Comparison of ENCODE assay signal across 8 mouse cellular contexts in genomic region chr6:112133522-112133921, GRCm38 (mm10).
DNase-seq lines count a peak whose midpoint lies in the region; ATAC-seq and TF ChIP-seq lines count a peak whose summit lies in the region.

No protein-coding gene starts in this region.

- no peak overlapping the region for H3K4me3 ChIP-seq in forebrain, embryonic 14.5 days (ENCODE audit: low read depth, low read length)
- H3K4me3 ChIP-seq in forebrain, embryonic 13.5 days, result no peak overlapping the region
- no peak overlapping the region for H3K4me3 ChIP-seq in midbrain, embryonic 10.5 days
- H3K4me3 ChIP-seq in midbrain, embryonic 11.5 days (ENCODE audit: low read depth, low read length), result no peak overlapping the region
- no peak overlapping the region for H3K4me3 ChIP-seq in limb, embryonic 14.5 days (replicated peaks; ENCODE audit: low read length)

- H3K4me2 ChIP-seq in forebrain, embryonic 14.5 days (ENCODE audit: low read length), result no peak overlapping the region
- no peak overlapping the region for H3K4me2 ChIP-seq in forebrain, embryonic 13.5 days
- no peak overlapping the region for H3K4me2 ChIP-seq in midbrain, embryonic 11.5 days
- H3K4me2 ChIP-seq in limb, embryonic 14.5 days (replicated peaks; ENCODE audit: low read depth, low read length, severe bottlenecking), result no peak overlapping the region

- H3K9me3 ChIP-seq in forebrain, embryonic 14.5 days (replicated peaks; ENCODE audit: control insufficient read depth, low read length), result no peaks in the 10 kb centered on the region
- no peaks in the 10 kb centered on the region for H3K9me3 ChIP-seq in forebrain, embryonic 13.5 days (replicated peaks)
- H3K9me3 ChIP-seq in midbrain, embryonic 10.5 days (replicated peaks), result no peaks in the 10 kb centered on the region
- no peaks in the 10 kb centered on the region for H3K9me3 ChIP-seq in midbrain, embryonic 11.5 days (ENCODE audit: control insufficient read depth, low read length)
- H3K9me3 ChIP-seq in limb, embryonic 14.5 days (ENCODE audit: control insufficient read depth, low read length), result no peaks in the 10 kb centered on the region

- H3K27ac ChIP-seq in forebrain, embryonic 14.5 days (ENCODE audit: low read depth, low read length), result no peak overlapping the region
- H3K27ac ChIP-seq in forebrain, embryonic 13.5 days, result no peak overlapping the region
- H3K27ac ChIP-seq in midbrain, embryonic 10.5 days (replicated peaks), result no peak overlapping the region
- H3K27ac ChIP-seq in midbrain, embryonic 11.5 days (ENCODE audit: low read depth, low read length), result no peak overlapping the region
- H3K27ac ChIP-seq in limb, embryonic 14.5 days (replicated peaks; ENCODE audit: low read depth, low read length), result no peak overlapping the region

- no peak for ATAC-seq in forebrain, embryonic 14.5 days
- no peak for ATAC-seq in forebrain, embryonic 13.5 days
- no peak for ATAC-seq in midbrain, embryonic 11.5 days (ENCODE audit: low FRiP score)
- no peak for ATAC-seq in limb, embryonic 14.5 days (ENCODE audit: low FRiP score, low read depth)

- DNase-seq in forebrain, embryonic 14.5 days (ENCODE audit: low spot score), result peak; percentile 21
- DNase-seq in midbrain, embryonic 10.5 days (ENCODE audit: low spot score), result peak; percentile 14
- DNase-seq in midbrain, embryonic 11.5 days (ENCODE audit: low spot score, missing footprints), result no peak
- peak; percentile 25 for DNase-seq in c-Kit-positive CD71-negative TER-119-negative erythroid progenitor cells, embryonic 14.5 days (ENCODE audit: low read depth)
- DNase-seq in limb, embryonic 14.5 days (ENCODE audit: low spot score), result peak; percentile 16
- peak; percentile 3 for DNase-seq in thymus, postnatal 25 days
- DNase-seq in cerebellum, adult 11-12 months, result no peak

- no peaks in the 10 kb centered on the region for H3K36me3 ChIP-seq in forebrain, embryonic 14.5 days (ENCODE audit: control insufficient read depth, insufficient read depth, low read length)
- H3K36me3 ChIP-seq in forebrain, embryonic 13.5 days (ENCODE audit: poor library complexity, severe bottlenecking), result no peaks in the 10 kb centered on the region
- H3K36me3 ChIP-seq in midbrain, embryonic 10.5 days, result no peaks in the 10 kb centered on the region
- H3K36me3 ChIP-seq in midbrain, embryonic 11.5 days (ENCODE audit: control insufficient read depth, insufficient read depth, low read length), result no peaks in the 10 kb centered on the region
- no peaks in the 10 kb centered on the region for H3K36me3 ChIP-seq in limb, embryonic 14.5 days (ENCODE audit: control insufficient read depth, insufficient read depth, low read length)

- WGBS in forebrain, embryonic 14.5 days, result 20% methylated on average over 3 of the region's 3 CpGs
- WGBS in forebrain, embryonic 13.5 days, result 24% methylated on average over 3 of the region's 3 CpGs
- WGBS in midbrain, embryonic 10.5 days, result 22% methylated on average over 3 of the region's 3 CpGs
- 22% methylated on average over 3 of the region's 3 CpGs for WGBS in midbrain, embryonic 11.5 days
- WGBS in limb, embryonic 14.5 days, result 21% methylated on average over 3 of the region's 3 CpGs

- no peak for TF ChIP-seq POLR2A in limb, embryonic 14.5 days (IDR thresholded peaks at IDR 0.05; ENCODE audit: borderline replicate concordance, extremely low read depth, insufficient read depth, insufficient read length)

- H3K27me3 ChIP-seq in forebrain, embryonic 14.5 days (replicated peaks; ENCODE audit: control insufficient read depth, insufficient read depth, low read length), result no peaks in the 10 kb centered on the region
- no peaks in the 10 kb centered on the region for H3K27me3 ChIP-seq in forebrain, embryonic 13.5 days
- no peaks in the 10 kb centered on the region for H3K27me3 ChIP-seq in midbrain, embryonic 10.5 days (ENCODE audit: low read depth, poor library complexity, severe bottlenecking)
- H3K27me3 ChIP-seq in midbrain, embryonic 11.5 days (ENCODE audit: control insufficient read depth, insufficient read depth, low read length), result no peaks in the 10 kb centered on the region
- H3K27me3 ChIP-seq in limb, embryonic 14.5 days (ENCODE audit: control insufficient read depth, insufficient read depth, low read length), result no peaks in the 10 kb centered on the region

- no peaks in the 10 kb centered on the region for H3K4me1 ChIP-seq in forebrain, embryonic 14.5 days (ENCODE audit: control insufficient read depth, insufficient read depth, low read length)
- H3K4me1 ChIP-seq in forebrain, embryonic 13.5 days, result no peaks in the 10 kb centered on the region
- H3K4me1 ChIP-seq in midbrain, embryonic 10.5 days, result no peaks in the 10 kb centered on the region
- H3K4me1 ChIP-seq in midbrain, embryonic 11.5 days (ENCODE audit: control insufficient read depth, insufficient read depth, low read length), result no peaks in the 10 kb centered on the region
- H3K4me1 ChIP-seq in limb, embryonic 14.5 days (ENCODE audit: control insufficient read depth, insufficient read depth, low read length), result no peaks in the 10 kb centered on the region

- no peak overlapping the region for H3K9ac ChIP-seq in forebrain, embryonic 14.5 days (ENCODE audit: low read length)
- no peak overlapping the region for H3K9ac ChIP-seq in forebrain, embryonic 13.5 days
- no peak overlapping the region for H3K9ac ChIP-seq in midbrain, embryonic 11.5 days (ENCODE audit: low read length)
- no peak overlapping the region for H3K9ac ChIP-seq in limb, embryonic 14.5 days (ENCODE audit: low read depth, low read length, severe bottlenecking)

Comparison
In these comparisons a context has a peak if more than half of its experiments do, and no peak if none do; other contexts are left out.
1. DNase-seq: peak in forebrain, embryonic 14.5 days (single experiment), midbrain, embryonic 10.5 days (single experiment), c-Kit-positive CD71-negative TER-119-negative erythroid progenitor cells, embryonic 14.5 days (single experiment), limb, embryonic 14.5 days (single experiment) and thymus, postnatal 25 days (single experiment); none in midbrain, embryonic 11.5 days (single experiment) and cerebellum, adult 11-12 months (single experiment).